Mouse (Mus musculus): ENCODE results near the gene E2f4.

E2f4 gene

GRCm38 (mm10) chr8:105297511-105298192, at the start of gene E2f4:
Gene E2f4, plus strand, starts transcription at chr8:105297663.
- peak; percentile 78 to 89 for DNase-seq (ENCODE audit: low spot score in 2 of 2)

- DNase-seq (ENCODE audit: low spot score in 2 of 2), result no peak
These were observed 45.5 kb upstream of the E2f4 start for GRCm38 (mm10) chr8:105251954-105252353.

- no peak for DNase-seq (ENCODE audit: low spot score in 2 of 2)
These were observed 44.6 kb upstream of the E2f4 start for GRCm38 (mm10) chr8:105252680-105253537.

- no peak for DNase-seq (ENCODE audit: low spot score in 2 of 2)
These were observed 43.7 kb upstream of the E2f4 start for GRCm38 (mm10) chr8:105253766-105254151.

- peak; percentile 83 to 87 for DNase-seq (ENCODE audit: low spot score in 2 of 2)
These were observed 43.1 kb upstream of the E2f4 start for GRCm38 (mm10) chr8:105254152-105254965.

GRCm38 (mm10) chr8:105254966-105255350, 42.5 kb upstream of the E2f4 start, which contains the start of gene B3gnt9:
Gene B3gnt9, minus strand, starts transcription at chr8:105255153.
- peak; percentile 46 to 78 for DNase-seq (ENCODE audit: low spot score in 2 of 2)

GRCm38 (mm10) chr8:105257318-105258114, 39.9 kb upstream of the E2f4 start:
- DNase-seq (ENCODE audit: low spot score in 2 of 2), result no peak

- no peak for DNase-seq (ENCODE audit: low spot score in 2 of 2)
These were observed 38.3 kb upstream of the E2f4 start for GRCm38 (mm10) chr8:105258911-105259720.

- peak; percentile 37 to 61 for DNase-seq (ENCODE audit: low spot score in 2 of 2)
These were observed 37.6 kb upstream of the E2f4 start for GRCm38 (mm10) chr8:105259721-105260320.

GRCm38 (mm10) chr8:105260371-105261099, 36.9 kb upstream of the E2f4 start:
- no peak for DNase-seq (ENCODE audit: low spot score in 2 of 2)

GRCm38 (mm10) chr8:105261326-105261980, 36.0 kb upstream of the E2f4 start:
- DNase-seq (ENCODE audit: low spot score in 2 of 2), result no peak

GRCm38 (mm10) chr8:105263244-105263912, 34.1 kb upstream of the E2f4 start:
- DNase-seq (ENCODE audit: low spot score in 2 of 2), result no peak

- peak; percentile 62 to 74 for DNase-seq (ENCODE audit: low spot score in 2 of 2)
These were observed 33.2 kb upstream of the E2f4 start, which contains the start of the genes Tradd and Fbxl8 for GRCm38 (mm10) chr8:105264024-105264982. Gene Tradd, minus strand, starts transcription at chr8:105264609. Gene Fbxl8, plus strand, starts transcription at chr8:105264648.

GRCm38 (mm10) chr8:105265128-105265527, 32.3 kb upstream of the E2f4 start:
- DNase-seq (ENCODE audit: low spot score in 2 of 2), result peak in 1 of 2 experiments; percentile 33

- DNase-seq (ENCODE audit: low spot score in 2 of 2), result no peak
These were observed 30.7 kb upstream of the E2f4 start for GRCm38 (mm10) chr8:105266775-105267174.

GRCm38 (mm10) chr8:105268342-105269074, 29.0 kb upstream of the E2f4 start:
- DNase-seq (ENCODE audit: low spot score in 2 of 2), result no peak

All from urinary bladder, adult 18-20 months (tissue).